Mouse (Mus musculus): ENCODE data around the gene Card9.
A peak's percentile ranks its signal among the peaks of the same experiment; 100 is the strongest.

DNA sequence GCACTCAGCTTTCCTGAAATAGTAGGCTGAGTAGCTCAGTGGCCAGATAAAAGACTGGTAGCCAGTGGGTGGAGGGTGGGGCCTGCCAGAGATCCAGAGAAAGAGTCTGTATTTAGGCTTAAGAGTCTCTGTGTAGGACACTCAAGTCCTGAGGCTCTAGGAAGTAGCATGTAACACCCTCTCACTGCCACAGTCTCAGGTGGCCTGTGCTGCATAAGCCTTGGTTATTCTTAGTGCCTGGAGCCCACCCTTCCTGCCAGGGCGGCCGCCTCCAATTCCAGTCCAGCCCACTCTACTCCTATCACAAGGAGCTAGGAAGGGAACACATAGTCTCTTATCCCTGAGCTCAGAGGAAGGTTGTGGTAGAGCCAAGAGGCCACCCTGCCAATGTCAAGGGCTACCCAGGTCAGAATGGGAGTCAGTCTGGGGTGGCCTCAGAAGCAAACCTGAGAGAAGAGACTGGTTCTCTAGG, 19.2 kb downstream of the Card9 start:
- TF ChIP-seq CTCF (IDR thresholded peaks at IDR 0.05): no peak
- TF ChIP-seq EP300 (IDR thresholded peaks at IDR 0.05): peak; percentile 28; the same call in 1 of the 2 replicates

Measured in lung, postnatal 0 days (tissue).